Mouse (Mus musculus) limb, embryonic 14.5 days (tissue): ENCODE data around the gene Spty2d1. TPM values are rescaled to one million over a fixed set of nuclear protein-coding genes. Genes with fewer than 3 reads are reported as not detected.

Experiments
- ATAC-seq: fragments of 200-750 bp; cut with Nextera tagmentation; 2 replicates; pipeline ENCODE4 v1.8.0; 2017; ENCODE audit warnings: low read depth, moderate number of reproducible peaks, moderate TSS enrichment; ENCODE audit not compliant: low FRiP score
- DNase-seq: peaks from one replicate; pipeline ENCODE4 v3.0.0-alpha.2; 2015; ENCODE audit warnings: low spot score
- H3K27ac ChIP-seq: fragments of 300-500 bp; sonication (generic); replicated peaks from 2 replicates; pipeline ENCODE4 v1.5.1; 2014; ENCODE audit warnings: low read depth, mild to moderate bottlenecking, low read length, moderate library complexity, mixed read lengths
- H3K27me3 ChIP-seq: fragments of 300-500 bp; sonication (generic); 2 replicates; pipeline ENCODE4 v1.6.1; 2014; ENCODE audit warnings: low read length, mixed read lengths; ENCODE audit not compliant: control insufficient read depth, insufficient read depth
- H3K36me3 ChIP-seq: fragments of 300-500 bp; sonication (generic); 2 replicates; pipeline ENCODE4 v1.6.1; 2014; ENCODE audit warnings: mild to moderate bottlenecking, low read length, moderate library complexity, mixed read lengths; ENCODE audit not compliant: control insufficient read depth, insufficient read depth
- H3K4me1 ChIP-seq: fragments of 300-500 bp; sonication (generic); 2 replicates; pipeline ENCODE4 v1.6.1; 2014; ENCODE audit warnings: antibody characterized with exemption, low read length, mixed read lengths; ENCODE audit not compliant: control insufficient read depth, insufficient read depth
- H3K4me2 ChIP-seq: fragments of 300-500 bp; sonication (generic); replicated peaks from 2 replicates; pipeline ENCODE4 v1.6.1; 2014; ENCODE audit warnings: low read depth, mild to moderate bottlenecking, low read length, moderate library complexity; ENCODE audit not compliant: severe bottlenecking
- H3K4me3 ChIP-seq: fragments of 300-500 bp; sonication (generic); replicated peaks from 2 replicates; pipeline ENCODE4 v1.5.1; 2014; ENCODE audit warnings: low read length
- H3K9ac ChIP-seq: fragments of 300-500 bp; sonication (generic); 2 replicates; pipeline ENCODE4 v1.6.1; 2014; ENCODE audit warnings: mild to moderate bottlenecking, low read depth, low read length, moderate library complexity; ENCODE audit not compliant: severe bottlenecking
- H3K9me3 ChIP-seq: fragments of 300-500 bp; sonication (generic); 2 replicates; pipeline ENCODE4 v1.6.1; 2016; ENCODE audit warnings: low read length; ENCODE audit not compliant: control insufficient read depth
- POLR2A ChIP-seq: fragments of 200-500 bp; IDR thresholded peaks from 2 replicates; pipeline ENCODE4 v1.8.0; 2012; ENCODE audit warnings: inconsistent platforms, mild to moderate bottlenecking, moderate library complexity, borderline replicate concordance; ENCODE audit not compliant: insufficient read depth, insufficient read length; ENCODE audit errors: extremely low read depth
- WGBS: fragments of 180-500 bp; shearing (Covaris S2); extraction: QIAGEN DNeasy Blood & Tissue Kit; methylation state at CpG from one replicate; pipeline ENCODE4 v1.1.7; 2014; 5-methylcytosine and 5-hydroxymethylcytosine counted together
- polyA plus RNA-seq, 2 experiments: library from polyadenylated mRNA; depleted of rRNA in 1 of 2; stranded (reverse) in 1 of 2; unstranded in 1 of 2; fragments of >200 nt; fragmentation: Nextera tagmentation in 1 of 2; extraction: Ambion mirVana in 1 of 2; gene quantifications; 2 replicates each; pipeline versions ENCODE4 v1.2.1 to v1.2.3; 2012 to 2014

The Spty2d1 gene
- polyA plus RNA-seq, 2 experiments, result 12.8 to 20.6 TPM

- H3K4me1 ChIP-seq, result peaks cover 13% of the 10 kb centered on the region
- no peak overlapping the region for H3K27ac ChIP-seq
- ATAC-seq (no peak), DNase-seq (no peak)
- TF ChIP-seq POLR2A, result no peak
- peak overlapping the region; percentile 84 for H3K9ac ChIP-seq
- peaks cover 15% of the 10 kb centered on the region for H3K36me3 ChIP-seq
- H3K4me2 ChIP-seq, result peak overlapping the region; percentile 83
- peak overlapping the region; percentile 75 for H3K4me3 ChIP-seq
- H3K9me3 ChIP-seq, result no peaks in the 10 kb centered on the region
- 17% methylated on average over 9 of the region's 9 CpGs for WGBS
- no peaks in the 10 kb centered on the region for H3K27me3 ChIP-seq
These were observed 49.4 kb downstream of the Spty2d1 start for GRCm38 (mm10) chr7:46958853-46959252.

GRCm38 (mm10) chr7:46957831-46958691 is 50.1 kb downstream of the Spty2d1 start, which contains the start of gene Uevld:
Gene Uevld, minus strand, starts transcription at chr7:46958527.
- peak; percentile 88 for ATAC-seq
- H3K9ac ChIP-seq, result peak within 1 kb of the TSS; percentile 84
- H3K27ac ChIP-seq, result no peak within 1 kb of the TSS
- H3K4me3 ChIP-seq, result peak within 1 kb of the TSS; percentile 75
- 3% methylated on average over 51 of the region's 51 CpGs for WGBS
- no peaks in the 10 kb centered on the region for H3K9me3 ChIP-seq
- peaks cover 18% of the 10 kb centered on the region for H3K36me3 ChIP-seq
- H3K4me1 ChIP-seq, result peaks cover 11% of the 10 kb centered on the region
- H3K4me2 ChIP-seq, result peak within 1 kb of the TSS; percentile 83
- H3K27me3 ChIP-seq, result no peaks in the 10 kb centered on the region
- TF ChIP-seq POLR2A, result 0 out of 2 replicates have a peak, but pooled peaks have one; percentile 21
- DNase-seq, result peak; percentile 90

Other genes starting within 250 kb of the Spty2d1 start
- 34.2 and 36.5 TPM in 2 replicates for gene Hps5, start 212.3 kb downstream of the Spty2d1 start, polyA plus RNA-seq (2012; rRNA removed)
- gene Hps5, start 212.3 kb downstream of the Spty2d1 start, polyA plus RNA-seq (2014; fragmentation: Nextera tagmentation; extraction: Ambion mirVana), result 20.6 and 23.6 TPM in 2 replicates
- 24.3 and 34.2 TPM in 2 replicates for gene Gtf2h1, start 212.3 kb downstream of the Spty2d1 start, polyA plus RNA-seq (2012; rRNA removed)
- 53.1 and 53.5 TPM in 2 replicates for gene Gtf2h1, start 212.3 kb downstream of the Spty2d1 start, polyA plus RNA-seq (2014; fragmentation: Nextera tagmentation; extraction: Ambion mirVana)
- 692 and 736 TPM in 2 replicates for gene Ldha, start 166.9 kb downstream of the Spty2d1 start, polyA plus RNA-seq (2012; rRNA removed)
- 1,461 and 1,594 TPM in 2 replicates for gene Ldha, start 166.9 kb downstream of the Spty2d1 start, polyA plus RNA-seq (2014; fragmentation: Nextera tagmentation; extraction: Ambion mirVana)
- gene Ldhc, start 147.2 kb downstream of the Spty2d1 start, polyA plus RNA-seq (2012; rRNA removed), result 0.06 TPM in 1 of 2 replicates, not detected in the other
- not detected in 2 replicates for gene Ldhc, start 147.2 kb downstream of the Spty2d1 start, polyA plus RNA-seq (2014; fragmentation: Nextera tagmentation; extraction: Ambion mirVana)
- gene Tsg101, start 88.4 kb downstream of the Spty2d1 start, polyA plus RNA-seq (2012; rRNA removed), result 86.2 and 119 TPM in 2 replicates
- 189 and 197 TPM in 2 replicates for gene Tsg101, start 88.4 kb downstream of the Spty2d1 start, polyA plus RNA-seq (2014; fragmentation: Nextera tagmentation; extraction: Ambion mirVana)
- 9.4 and 10.2 TPM in 2 replicates for gene Uevld, start 49.9 kb downstream of the Spty2d1 start, polyA plus RNA-seq (2012; rRNA removed)
- gene Uevld, start 49.9 kb downstream of the Spty2d1 start, polyA plus RNA-seq (2014; fragmentation: Nextera tagmentation; extraction: Ambion mirVana), result 10.0 and 12.5 TPM in 2 replicates
- not detected in 2 replicates for gene Gm9999, start 24.8 kb downstream of the Spty2d1 start, polyA plus RNA-seq (2012; rRNA removed)
- not detected in 2 replicates for gene Gm9999, start 24.8 kb downstream of the Spty2d1 start, polyA plus RNA-seq (2014; fragmentation: Nextera tagmentation; extraction: Ambion mirVana)
- 20.6 and 30.0 TPM in 2 replicates for gene Tmem86a, start 42.2 kb upstream of the Spty2d1 start, polyA plus RNA-seq (2012; rRNA removed)
- gene Tmem86a, start 42.2 kb upstream of the Spty2d1 start, polyA plus RNA-seq (2014; fragmentation: Nextera tagmentation; extraction: Ambion mirVana), result 21.0 and 24.1 TPM in 2 replicates
- gene Ptpn5, start 125.3 kb upstream of the Spty2d1 start, polyA plus RNA-seq (2012; rRNA removed), result 0.54 and 0.74 TPM in 2 replicates
- gene Ptpn5, start 125.3 kb upstream of the Spty2d1 start, polyA plus RNA-seq (2014; fragmentation: Nextera tagmentation; extraction: Ambion mirVana), result 0.22 TPM in 1 of 2 replicates, not detected in the other
- not detected in 2 replicates for gene Mrgpra6, start 196.5 kb upstream of the Spty2d1 start, polyA plus RNA-seq (2012; rRNA removed)
- gene Mrgpra6, start 196.5 kb upstream of the Spty2d1 start, polyA plus RNA-seq (2014; fragmentation: Nextera tagmentation; extraction: Ambion mirVana), result not detected in 2 replicates
- not detected in 2 replicates for gene Mrgpra9, start 244.4 kb upstream of the Spty2d1 start, polyA plus RNA-seq (2012; rRNA removed)
- gene Mrgpra9, start 244.4 kb upstream of the Spty2d1 start, polyA plus RNA-seq (2014; fragmentation: Nextera tagmentation; extraction: Ambion mirVana), result not detected in 2 replicates